Mouse (Mus musculus) midbrain, embryonic 11.5 days (tissue): ENCODE measurements around the gene Ptma. TPM values are rescaled to one million over a fixed set of nuclear protein-coding genes. Genes with fewer than 3 reads are reported as not detected.
"Not testable (repeated sequence)": the region's sequence is repeated elsewhere in the genome, so short reads cannot be mapped to it uniquely, and the experiment has no call there.

ENCODE experiments used
- ATAC-seq: fragments of 200-750 bp; cut with Nextera tagmentation; 2 replicates; pipeline ENCODE4 v1.8.0; 2017; ENCODE audit warnings: moderate TSS enrichment, moderate library complexity; ENCODE audit not compliant: low FRiP score
- DNase-seq: peaks from one replicate; pipeline ENCODE4 v3.0.0; 2015; ENCODE audit warnings: low spot score; ENCODE audit errors: missing footprints
- H3K27ac ChIP-seq: fragments of 300-500 bp; sonication (generic); 2 replicates; pipeline ENCODE4 v1.5.1; 2014; ENCODE audit warnings: low read depth, low read length
- H3K27me3 ChIP-seq: fragments of 300-500 bp; sonication (generic); 2 replicates; pipeline ENCODE4 v1.6.1; 2014; ENCODE audit warnings: mild to moderate bottlenecking, low read length, moderate library complexity, mixed read lengths; ENCODE audit not compliant: control insufficient read depth, insufficient read depth
- H3K36me3 ChIP-seq: fragments of 300-500 bp; sonication (generic); 2 replicates; pipeline ENCODE4 v1.6.1; 2014; ENCODE audit warnings: mild to moderate bottlenecking, low read length, moderate library complexity, mixed read lengths; ENCODE audit not compliant: control insufficient read depth, insufficient read depth
- H3K4me1 ChIP-seq: fragments of 300-500 bp; sonication (generic); 2 replicates; pipeline ENCODE4 v1.6.1; 2014; ENCODE audit warnings: low read length; ENCODE audit not compliant: control insufficient read depth, insufficient read depth
- H3K4me2 ChIP-seq: fragments of 300-500 bp; sonication (generic); 2 replicates; pipeline ENCODE4 v1.6.1; 2014; ENCODE audit warnings: mild to moderate bottlenecking, moderate library complexity
- H3K4me3 ChIP-seq: fragments of 300-500 bp; sonication (generic); 2 replicates; pipeline ENCODE4 v1.5.1; 2014; ENCODE audit warnings: low read depth, low read length
- H3K9ac ChIP-seq: fragments of 300-500 bp; sonication (generic); 2 replicates; pipeline ENCODE4 v1.6.1; 2014; ENCODE audit warnings: low read length
- H3K9me3 ChIP-seq: fragments of 300-500 bp; sonication (generic); 2 replicates; pipeline ENCODE4 v1.6.1; 2016; ENCODE audit warnings: low read length; ENCODE audit not compliant: control insufficient read depth
- WGBS: fragments of 180-500 bp; shearing (Covaris S2); extraction: QIAGEN DNeasy Blood & Tissue Kit; methylation state at CpG from one replicate; pipeline ENCODE4 v1.1.7; 2014; 5-methylcytosine and 5-hydroxymethylcytosine counted together
- polyA plus RNA-seq: library from polyadenylated mRNA; unstranded; fragments of >200 nt; fragmentation: Nextera tagmentation; extraction: Ambion mirVana; gene quantifications from 2 replicates; pipeline ENCODE4 v1.2.1, GENCODE M21; 2014

Ptma gene
- polyA plus RNA-seq, 1 experiment from 2014 or later, result 3,090 TPM

DNA sequence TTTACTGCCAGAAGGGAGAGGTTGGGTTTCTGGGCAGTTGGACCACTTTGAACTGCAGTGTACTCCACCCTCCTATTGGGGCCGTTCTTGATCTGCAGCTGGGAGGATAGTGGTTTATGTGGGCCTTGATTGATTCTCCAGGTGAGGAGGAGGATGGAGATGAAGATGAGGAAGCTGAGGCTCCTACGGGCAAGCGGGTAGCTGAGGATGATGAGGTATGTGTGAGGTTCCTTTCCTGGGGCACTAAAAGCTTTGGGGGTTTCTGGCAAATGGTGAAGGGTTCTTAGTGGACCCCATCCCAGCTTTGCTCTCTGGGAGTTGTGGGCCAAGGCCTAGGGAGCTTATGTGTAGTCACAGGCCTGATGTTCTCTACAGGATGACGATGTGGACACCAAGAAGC lies 3.1 kb downstream of the Ptma start:
- Histone ChIP-seq H3K4me1 (peaks cover 34% of the 10 kb centered on the region), H3K36me3 (peaks cover 14% of the 10 kb centered on the region), H3K9ac (peak overlapping the region; percentile 100), H3K4me3 (peak overlapping the region; percentile 92), H3K27me3 (no peaks in the 10 kb centered on the region), H3K27ac (peak overlapping the region; percentile 89; the same call in 1 of the 2 replicates), H3K9me3 (no peaks in the 10 kb centered on the region), H3K4me2 (peak overlapping the region; percentile 98)
- ATAC-seq, result no peak
- WGBS, result 57% methylated on average over 4 of the region's 4 CpGs
- peak; percentile 87 for DNase-seq

DNA sequence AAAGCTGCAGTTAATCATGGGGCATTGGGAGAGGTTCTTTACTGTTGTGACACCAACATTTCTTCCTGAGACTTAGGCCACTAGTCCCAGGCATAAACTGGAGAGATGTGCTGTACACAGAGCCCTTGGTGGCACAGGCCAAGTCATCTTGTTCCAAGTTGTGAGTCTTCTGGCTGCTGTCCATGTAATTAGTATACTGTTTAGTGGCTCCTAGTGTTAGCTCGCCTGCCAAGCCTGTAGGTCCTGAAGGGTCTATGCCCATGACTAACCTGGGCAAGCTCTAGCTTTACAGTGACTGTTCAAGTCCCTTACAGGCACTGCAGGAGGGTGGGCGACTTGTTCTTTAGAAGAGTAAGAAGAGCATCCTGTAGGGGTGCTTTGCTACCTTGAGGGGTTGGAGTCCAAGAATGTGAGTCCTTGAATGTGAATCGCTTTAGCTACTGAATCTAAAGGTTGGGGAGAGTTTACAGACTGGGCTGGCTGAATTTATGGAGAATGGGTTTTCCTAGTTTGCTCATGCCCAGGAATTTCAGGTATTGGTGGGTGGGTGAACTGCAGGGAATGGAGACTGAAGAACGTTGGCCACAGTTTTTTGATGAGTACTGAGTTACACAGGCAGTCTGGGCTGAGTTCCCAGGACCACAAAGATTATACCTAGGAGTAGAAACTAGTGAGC lies 4.5 kb downstream of the Ptma start:
- peak overlapping the region; percentile 55 for H3K27ac ChIP-seq
- ATAC-seq, result no peak
- no peaks in the 10 kb centered on the region for H3K9me3 ChIP-seq
- no peak overlapping the region for H3K4me2 ChIP-seq
- peaks cover 27% of the 10 kb centered on the region for H3K4me1 ChIP-seq
- H3K4me3 ChIP-seq, result peak overlapping the region; percentile 6; the same call in 1 of the 2 replicates
- WGBS, result 24% methylated on average over 4 of the region's 4 CpGs
- no peaks in the 10 kb centered on the region for H3K27me3 ChIP-seq
- DNase-seq, result peak; percentile 92
- peaks cover 14% of the 10 kb centered on the region for H3K36me3 ChIP-seq
- H3K9ac ChIP-seq, result no peak overlapping the region

DNA sequence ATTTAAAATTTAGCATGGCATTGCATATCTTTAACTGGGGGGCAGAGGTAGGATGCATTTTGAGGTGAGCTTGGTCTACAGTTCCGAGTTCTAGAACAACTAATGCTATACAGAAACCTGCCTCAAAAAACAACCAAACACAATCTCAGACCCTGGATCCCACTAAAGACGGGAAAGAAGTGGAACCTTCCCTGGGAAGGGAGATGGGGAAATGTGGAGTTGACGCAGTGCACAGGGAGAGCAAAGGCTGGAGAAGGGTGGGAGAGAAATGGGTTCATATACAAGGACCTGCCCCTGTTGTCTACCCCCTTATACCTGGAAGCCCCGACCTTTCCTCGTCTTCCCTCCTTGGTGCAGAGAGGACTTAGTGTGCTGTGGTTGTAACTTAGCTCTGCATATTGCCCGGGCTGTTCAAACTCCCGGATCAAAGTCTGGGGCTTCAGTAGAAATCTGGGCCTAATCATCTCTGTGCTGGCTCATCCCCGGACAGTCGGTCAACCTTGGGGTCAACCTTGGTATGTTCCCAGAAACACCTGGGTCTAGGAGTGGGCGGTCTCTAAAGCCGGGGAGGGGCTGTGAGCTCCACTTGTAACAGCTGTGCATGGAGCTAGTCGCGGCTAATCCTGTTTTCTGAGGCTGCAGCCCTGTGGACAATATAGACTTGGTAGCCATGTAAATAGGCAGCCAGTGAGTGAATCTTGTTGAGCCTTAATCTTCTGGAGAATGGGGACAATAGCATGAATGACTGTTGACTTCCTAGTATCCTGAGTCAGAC lies 5.2 kb downstream of the Ptma start:
- Histone ChIP-seq H3K4me1 (peaks cover 27% of the 10 kb centered on the region), H3K4me3 (no peak overlapping the region; the same call in 1 of the 2 replicates), H3K9ac (no peak overlapping the region), H3K4me2 (peak overlapping the region; percentile 12; the same call in 1 of the 2 replicates), H3K9me3 (no peaks in the 10 kb centered on the region), H3K36me3 (peaks cover 14% of the 10 kb centered on the region), H3K27ac (peak overlapping the region; percentile 55), H3K27me3 (no peaks in the 10 kb centered on the region)
- 4% methylated on average over 13 of the region's 13 CpGs for WGBS
- ATAC-seq (peak; percentile 63), DNase-seq (peak; percentile 96)

DNA sequence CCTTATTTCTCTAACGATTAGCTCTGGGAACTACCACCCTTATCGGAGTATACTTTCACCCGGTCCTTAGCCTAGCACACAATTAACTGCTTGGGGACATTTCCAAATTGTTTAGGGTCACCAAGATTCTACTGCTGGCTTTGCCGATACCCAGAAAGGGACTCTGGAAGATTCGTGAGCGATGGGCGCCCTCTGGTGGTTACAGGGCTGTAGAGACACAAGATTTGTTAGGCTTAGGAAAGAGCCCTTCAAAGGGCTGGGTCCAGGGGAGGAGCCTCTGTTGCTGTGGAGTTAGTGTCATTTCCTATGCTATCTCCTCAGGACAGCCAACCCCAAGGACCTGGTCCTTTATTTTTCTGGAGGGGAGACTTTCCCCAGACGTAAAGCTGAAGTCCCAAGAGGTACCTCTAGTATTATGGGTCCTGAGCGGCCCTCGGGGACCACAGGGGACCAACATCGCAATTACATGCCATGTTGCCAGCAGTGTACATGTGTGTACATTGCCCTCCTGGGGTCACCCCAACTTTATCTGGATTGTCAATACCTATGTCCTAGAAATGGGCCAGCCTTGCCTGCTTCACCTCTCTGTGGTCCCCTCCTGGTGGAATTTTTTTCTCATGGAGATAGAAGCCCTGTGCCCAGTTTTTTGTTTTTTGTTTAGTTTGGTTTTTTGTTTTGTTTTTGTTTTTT lies 6.0 kb downstream of the Ptma start:
- WGBS, result 26% methylated on average over 11 of the region's 11 CpGs
- Histone ChIP-seq H3K4me1 (peaks cover 27% of the 10 kb centered on the region), H3K9ac (no peak overlapping the region), H3K9me3 (no peaks in the 10 kb centered on the region), H3K27me3 (no peaks in the 10 kb centered on the region), H3K36me3 (peaks cover 14% of the 10 kb centered on the region), H3K27ac (peak overlapping the region; percentile 55; the same call in 1 of the 2 replicates), H3K4me2 (peak overlapping the region; percentile 12; the same call in 1 of the 2 replicates), H3K4me3 (no peak overlapping the region)
- ATAC-seq (peak; percentile 66), DNase-seq (peak; percentile 99)

DNA sequence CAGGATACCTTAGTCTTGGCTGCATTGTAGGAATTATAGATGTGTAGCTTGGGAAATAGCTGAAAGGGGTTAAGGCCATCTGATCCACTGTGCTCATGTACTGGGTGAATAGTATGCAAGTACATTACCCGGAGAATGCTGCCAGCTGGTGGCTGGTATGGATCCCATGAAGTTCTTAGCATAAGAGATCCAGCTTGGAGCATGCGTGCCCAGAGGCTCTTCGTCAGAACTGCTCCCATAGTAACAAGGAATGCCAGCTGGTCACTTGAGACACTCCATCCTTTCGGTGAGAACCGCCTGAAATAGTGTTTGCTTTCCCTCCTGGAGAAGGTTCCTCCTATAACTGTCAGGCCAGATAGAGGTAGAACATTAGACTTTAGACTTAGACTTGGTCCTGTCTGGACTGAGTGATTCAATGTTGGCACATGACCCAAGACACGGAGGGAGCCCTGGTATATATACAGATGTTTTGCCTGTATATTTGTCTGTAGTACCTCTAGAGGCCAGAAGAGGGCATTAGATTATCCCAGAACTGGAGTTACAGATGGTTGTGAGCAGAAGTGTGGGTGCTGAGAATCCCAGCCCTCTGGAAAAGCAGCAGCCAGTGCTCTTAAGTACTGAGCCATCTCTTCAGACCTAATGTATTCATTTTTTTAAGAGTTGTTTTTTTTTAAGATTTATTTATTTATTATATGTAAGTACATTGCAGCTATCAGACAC lies 7.0 kb downstream of the Ptma start:
- ATAC-seq (no peak), DNase-seq (no peak)
- Histone ChIP-seq H3K9me3 (no peaks in the 10 kb centered on the region), H3K27me3 (no peaks in the 10 kb centered on the region), H3K27ac (no peak overlapping the region), H3K4me1 (peaks cover 27% of the 10 kb centered on the region), H3K4me3 (no peak overlapping the region), H3K4me2 (no peak overlapping the region), H3K36me3 (peaks cover 14% of the 10 kb centered on the region), H3K9ac (no peak overlapping the region)
- WGBS, result 89% methylated on average over 6 of the region's 6 CpGs

DNA sequence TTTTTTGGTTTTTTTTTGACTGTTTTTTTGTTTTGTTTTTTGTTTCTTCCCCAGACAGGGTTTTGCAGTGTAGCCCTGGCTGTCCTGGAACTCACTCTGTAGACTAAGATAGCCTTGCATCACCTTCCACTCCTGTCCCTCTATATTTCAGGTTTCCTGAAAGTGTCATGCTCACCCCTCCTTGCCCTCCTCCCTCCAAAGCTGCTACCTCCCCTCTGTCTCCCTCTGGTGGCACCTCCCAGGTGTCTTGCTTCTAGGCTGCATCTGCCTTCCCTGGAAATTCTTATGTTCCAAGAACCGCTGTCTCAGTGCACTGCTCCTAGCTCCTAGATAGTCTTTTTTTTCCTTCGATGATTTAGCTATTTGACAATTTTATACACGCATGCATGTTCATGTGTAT lies 11.9 kb downstream of the Ptma start:
- H3K27me3 ChIP-seq, result no peaks in the 10 kb centered on the region
- no peak overlapping the region for H3K9ac ChIP-seq
- WGBS, result 65% methylated on average over 3 of the region's 3 CpGs
- no peaks in the 10 kb centered on the region for H3K9me3 ChIP-seq
- ATAC-seq (no peak), DNase-seq (no peak)
- no peaks in the 10 kb centered on the region for H3K4me1 ChIP-seq
- no peak overlapping the region for H3K4me3 ChIP-seq
- H3K27ac ChIP-seq, result no peak overlapping the region
- peaks cover 3% of the 10 kb centered on the region; the same call in 1 of the 2 replicates for H3K36me3 ChIP-seq
- H3K4me2 ChIP-seq, result no peak overlapping the region

DNA sequence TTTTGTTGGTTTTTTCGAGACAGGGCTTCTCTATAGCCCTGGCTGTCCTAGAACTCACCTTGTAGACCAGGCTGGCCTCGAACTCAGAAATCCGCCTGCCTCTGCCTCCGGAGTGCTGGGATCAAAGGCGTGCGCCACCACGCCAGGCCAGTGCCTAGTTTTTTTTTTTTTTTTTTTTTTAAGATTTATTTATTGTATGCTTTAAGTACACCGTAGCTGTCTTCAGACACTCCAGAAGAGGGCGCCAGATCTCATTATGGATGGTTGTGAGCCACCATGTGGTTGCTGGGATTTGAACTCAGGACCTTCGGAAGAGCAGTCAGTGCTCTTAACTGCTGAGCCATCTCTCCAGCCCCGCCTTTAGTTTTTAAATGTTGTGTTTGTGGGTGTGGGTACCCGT lies 13.1 kb downstream of the Ptma start:
- not testable (repeated sequence) for H3K27me3 ChIP-seq, H3K36me3 ChIP-seq, H3K4me3 ChIP-seq, H3K9me3 ChIP-seq, H3K27ac ChIP-seq, DNase-seq, H3K4me1 ChIP-seq, H3K4me2 ChIP-seq, H3K9ac ChIP-seq, ATAC-seq
- 91% methylated on average over 12 of the region's 12 CpGs for WGBS

DNA sequence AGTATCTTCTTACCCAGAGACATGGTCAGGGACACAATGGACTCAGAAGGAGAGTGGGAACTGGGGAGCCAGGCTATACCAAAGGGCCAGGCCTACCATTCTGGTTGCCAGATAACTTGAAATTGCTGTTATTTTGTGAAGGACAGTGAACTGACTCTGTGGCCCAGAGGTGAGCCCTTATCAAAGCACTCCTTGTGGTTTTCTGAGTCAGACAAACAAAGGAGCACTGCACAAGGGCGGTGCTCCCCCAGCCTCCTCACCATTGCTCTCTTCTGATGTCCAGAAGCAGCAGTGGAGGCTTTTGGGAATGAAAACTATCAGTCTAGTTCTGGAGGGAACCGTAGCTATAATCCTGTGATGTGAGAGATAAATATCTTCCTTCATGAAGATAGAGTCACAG lies 16.1 kb downstream of the Ptma start:
- Histone ChIP-seq H3K36me3 (peaks cover 3% of the 10 kb centered on the region; the same call in 1 of the 2 replicates), H3K9ac (no peak overlapping the region), H3K27ac (no peak overlapping the region), H3K9me3 (no peaks in the 10 kb centered on the region), H3K4me2 (no peak overlapping the region), H3K4me1 (no peaks in the 10 kb centered on the region), H3K4me3 (no peak overlapping the region), H3K27me3 (no peaks in the 10 kb centered on the region)
- ATAC-seq (no peak), DNase-seq (no peak)
- 90% methylated on average over 2 of the region's 2 CpGs for WGBS
